Mouse (Mus musculus) forebrain, embryonic 15.5 days (tissue): ENCODE data around the gene Pnkp. TPM values are rescaled to one million over a fixed set of nuclear protein-coding genes. Genes with fewer than 3 reads are reported as not detected.

Source experiments
- ATAC-seq: fragments of 200-750 bp; cut with Nextera tagmentation; replicated peaks from 2 replicates; pipeline ENCODE4 v1.8.0; 2017; ENCODE audit warnings: mild to moderate bottlenecking, moderate TSS enrichment, moderate library complexity
- H3K27ac ChIP-seq: fragments of 300-500 bp; sonication (generic); replicated peaks from 2 replicates; pipeline ENCODE4 v1.5.1; 2015; ENCODE audit warnings: mild to moderate bottlenecking, inconsistent platforms
- H3K27me3 ChIP-seq: fragments of 300-500 bp; sonication (generic); 2 replicates; pipeline ENCODE4 v1.6.1; 2015; ENCODE audit warnings: inconsistent platforms
- H3K36me3 ChIP-seq: fragments of 300-500 bp; sonication (generic); 2 replicates; pipeline ENCODE4 v1.6.1; 2015; ENCODE audit warnings: mild to moderate bottlenecking, inconsistent platforms
- H3K4me1 ChIP-seq: fragments of 300-500 bp; sonication (generic); 2 replicates; pipeline ENCODE4 v1.6.1; 2015; ENCODE audit warnings: inconsistent platforms
- H3K4me2 ChIP-seq: fragments of 300-500 bp; sonication (generic); replicated peaks from 2 replicates; pipeline ENCODE4 v1.6.1; 2015; ENCODE audit warnings: mild to moderate bottlenecking, inconsistent platforms
- H3K4me3 ChIP-seq: fragments of 300-500 bp; sonication (generic); 2 replicates; pipeline ENCODE4 v1.5.1; 2015; ENCODE audit warnings: mild to moderate bottlenecking, inconsistent platforms
- H3K9ac ChIP-seq: fragments of 300-500 bp; sonication (generic); replicated peaks from 2 replicates; pipeline ENCODE4 v1.6.1; 2015; ENCODE audit warnings: mild to moderate bottlenecking, inconsistent platforms
- H3K9me3 ChIP-seq: fragments of 300-500 bp; sonication (generic); 2 replicates; pipeline ENCODE4 v1.6.1; 2016; ENCODE audit warnings: inconsistent platforms
- WGBS: fragments of 180-500 bp; shearing (Covaris S2); methylation state at CpG from one replicate; pipeline ENCODE4 v1.1.7; 2015; ENCODE audit warnings: mixed read lengths; 5-methylcytosine and 5-hydroxymethylcytosine counted together
- polyA plus RNA-seq: library from polyadenylated mRNA; unstranded; fragments of >200 nt; fragmentation: Nextera tagmentation; extraction: Ambion mirVana; gene quantifications from 2 replicates; pipeline ENCODE4 v1.2.1, GENCODE M21; 2015

Pnkp gene
- polyA plus RNA-seq, 1 experiment from 2014 or later, result 32.1 TPM

DNA sequence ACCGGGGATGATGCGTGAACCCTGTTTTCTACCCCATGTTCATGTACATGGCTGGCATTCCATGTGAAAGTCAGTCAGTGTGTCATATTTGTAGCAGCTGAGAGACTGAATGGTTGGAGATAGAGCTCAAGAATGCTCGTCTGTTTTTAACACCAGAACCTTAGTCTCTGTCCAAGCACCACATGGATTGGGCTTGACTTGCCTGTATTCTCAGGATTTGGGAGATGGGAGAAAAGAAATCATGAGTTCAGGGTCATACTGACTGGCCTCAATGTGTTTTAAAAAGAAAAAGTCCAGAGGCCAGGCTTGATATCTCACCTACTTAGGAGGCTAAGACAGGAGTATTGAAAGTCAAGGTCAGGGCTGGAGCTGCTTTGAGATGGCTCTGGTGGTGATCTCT lies 39.5 kb upstream of the Pnkp start:
- ATAC-seq, result no peak
- Histone ChIP-seq H3K27ac (0 out of 2 replicates have a peak overlapping the region, but pooled peaks have one; percentile 19), H3K4me3 (peak overlapping the region; percentile 99), H3K9me3 (no peaks in the 10 kb centered on the region), H3K36me3 (no peaks in the 10 kb centered on the region), H3K4me2 (peak overlapping the region; percentile 58), H3K4me1 (peaks cover 50% of the 10 kb centered on the region), H3K27me3 (no peaks in the 10 kb centered on the region), H3K9ac (peak overlapping the region; percentile 95)
- WGBS, result 21% methylated on average over 3 of the region's 3 CpGs

DNA sequence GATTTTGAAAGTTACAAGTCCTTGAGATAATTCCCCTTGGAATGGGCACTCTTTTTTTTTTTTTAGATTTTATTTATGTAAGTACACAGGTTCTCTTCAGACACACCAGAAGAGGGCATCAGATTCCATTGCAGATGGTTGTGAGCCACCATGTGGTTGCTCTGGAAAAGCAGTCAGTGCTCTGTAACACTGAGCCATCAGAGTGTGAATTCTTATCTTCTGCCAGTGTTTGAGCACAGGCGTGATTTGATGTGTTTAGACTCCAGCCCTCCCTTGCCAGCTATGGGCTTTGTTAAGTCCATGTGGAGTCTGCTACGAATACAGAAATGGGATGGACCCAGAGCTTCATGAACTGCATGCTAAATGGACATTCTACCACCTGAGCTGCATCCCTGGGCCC lies 38.8 kb upstream of the Pnkp start:
- Histone ChIP-seq H3K27ac (peak overlapping the region; percentile 27; the same call in 1 of the 2 replicates), H3K4me2 (peak overlapping the region; percentile 58), H3K9me3 (no peaks in the 10 kb centered on the region), H3K9ac (peak overlapping the region; percentile 95), H3K36me3 (no peaks in the 10 kb centered on the region), H3K4me3 (peak overlapping the region; percentile 99), H3K27me3 (no peaks in the 10 kb centered on the region), H3K4me1 (peaks cover 56% of the 10 kb centered on the region)
- 4% methylated on average over 2 of the region's 2 CpGs for WGBS
- no peak for ATAC-seq

DNA sequence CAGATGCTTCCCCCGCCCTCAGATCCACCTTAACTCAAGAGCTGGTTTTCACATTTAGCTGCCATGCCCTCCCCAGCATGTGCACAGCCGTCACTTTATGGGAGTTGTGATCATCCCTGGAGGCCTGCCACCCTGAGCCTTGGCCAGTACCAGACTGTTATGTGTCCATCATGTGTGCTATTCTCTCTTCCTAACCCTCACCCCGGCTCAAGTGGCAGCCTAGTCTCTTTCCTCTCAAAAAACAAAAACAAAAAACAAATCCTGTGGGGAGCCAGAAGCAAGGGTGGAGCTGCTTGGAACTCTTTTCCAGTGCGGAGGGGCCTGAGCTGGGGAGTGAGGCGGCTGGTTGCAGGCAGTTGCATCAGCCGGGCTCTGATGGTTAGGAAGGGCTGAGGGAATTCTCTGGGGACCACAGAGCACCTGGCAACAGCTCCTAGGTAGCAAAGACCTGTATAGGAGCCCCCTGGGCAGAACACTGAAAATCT lies 38.1 kb upstream of the Pnkp start:
- Histone ChIP-seq H3K27ac (peak overlapping the region; percentile 27; the same call in 1 of the 2 replicates), H3K9me3 (no peaks in the 10 kb centered on the region), H3K36me3 (no peaks in the 10 kb centered on the region), H3K27me3 (no peaks in the 10 kb centered on the region), H3K4me1 (peaks cover 63% of the 10 kb centered on the region), H3K4me3 (peak overlapping the region; percentile 99), H3K4me2 (peak overlapping the region; percentile 58), H3K9ac (peak overlapping the region; percentile 30)
- WGBS, result 23% methylated on average over 6 of the region's 6 CpGs
- no peak for ATAC-seq

- WGBS, result 85% methylated on average over 2 of the region's 2 CpGs
- peaks cover 66% of the 10 kb centered on the region for H3K4me1 ChIP-seq
Measured at GRCm38 (mm10) chr7:44819391-44819790, 37.5 kb upstream of the Pnkp start.

GRCm38 (mm10) chr7:44819863-44820262 lies 37.1 kb upstream of the Pnkp start:
- WGBS, result 65% methylated on average over 5 of the region's 5 CpGs
- Histone ChIP-seq H3K27ac (no peak overlapping the region), H3K9me3 (no peaks in the 10 kb centered on the region), H3K4me1 (peaks cover 67% of the 10 kb centered on the region), H3K9ac (0 out of 2 replicates have a peak overlapping the region, but pooled peaks have one; percentile 30), H3K4me2 (0 out of 2 replicates have a peak overlapping the region, but pooled peaks have one; percentile 58), H3K36me3 (no peaks in the 10 kb centered on the region), H3K27me3 (no peaks in the 10 kb centered on the region), H3K4me3 (no peak overlapping the region)
- no peak for ATAC-seq

More at GRCm38 (mm10) chr7:44819391-44819790, 37.5 kb upstream of the Pnkp start:
- H3K9ac ChIP-seq, result peak overlapping the region; percentile 30; the same call in 1 of the 2 replicates
- ATAC-seq, result no peak
- H3K4me2 ChIP-seq, result peak overlapping the region; percentile 58
- no peaks in the 10 kb centered on the region for H3K27me3 ChIP-seq
- no peak overlapping the region for H3K27ac ChIP-seq
- H3K9me3 ChIP-seq, result no peaks in the 10 kb centered on the region
- no peaks in the 10 kb centered on the region for H3K36me3 ChIP-seq
- H3K4me3 ChIP-seq, result peak overlapping the region; percentile 99; the same call in 1 of the 2 replicates

DNA sequence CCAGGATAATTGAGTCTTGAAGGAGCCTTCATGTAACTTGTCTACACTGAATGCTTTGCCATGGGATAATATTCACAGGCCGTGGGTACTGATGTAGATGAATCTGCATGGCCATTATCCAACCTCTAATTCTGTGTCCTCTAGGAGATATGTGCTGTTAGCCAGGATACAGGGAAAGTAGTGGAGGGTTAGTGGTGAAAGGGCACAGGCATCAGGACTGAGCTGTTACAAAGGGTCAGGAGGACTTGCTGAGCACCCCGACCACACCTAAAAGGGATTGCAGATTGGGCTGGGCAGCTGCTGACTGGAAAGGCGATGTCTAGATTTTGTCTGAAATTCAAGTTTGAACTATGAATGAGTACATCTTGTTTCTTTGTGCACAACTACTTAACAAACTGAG lies 36.4 kb upstream of the Pnkp start:
- WGBS, result 81% methylated on average over 3 of the region's 3 CpGs

GRCm38 (mm10) chr7:44821666-44822448 lies 35.1 kb upstream of the Pnkp start:
- ATAC-seq, result no peak
- Histone ChIP-seq H3K4me2 (no peak overlapping the region), H3K27me3 (no peaks in the 10 kb centered on the region), H3K9ac (no peak overlapping the region), H3K36me3 (no peaks in the 10 kb centered on the region), H3K9me3 (no peaks in the 10 kb centered on the region), H3K27ac (no peak overlapping the region), H3K4me1 (peaks cover 61% of the 10 kb centered on the region), H3K4me3 (no peak overlapping the region)
- 88% methylated on average over 7 of the region's 7 CpGs for WGBS

More for the DNA sequence above, 36.4 kb upstream of the Pnkp start:
- Histone ChIP-seq H3K27me3 (no peaks in the 10 kb centered on the region), H3K36me3 (no peaks in the 10 kb centered on the region), H3K4me3 (no peak overlapping the region), H3K9me3 (no peaks in the 10 kb centered on the region), H3K9ac (no peak overlapping the region), H3K4me1 (peaks cover 64% of the 10 kb centered on the region), H3K27ac (no peak overlapping the region), H3K4me2 (no peak overlapping the region)
- no peak for ATAC-seq

- ATAC-seq, result no peak
- WGBS, result 31% methylated on average over 7 of the region's 7 CpGs
- no peaks in the 10 kb centered on the region for H3K9me3 ChIP-seq
- H3K4me3 ChIP-seq, result no peak overlapping the region
- no peak overlapping the region for H3K4me2 ChIP-seq
- no peak overlapping the region for H3K9ac ChIP-seq
- peaks cover 45% of the 10 kb centered on the region for H3K4me1 ChIP-seq
- no peak overlapping the region for H3K27ac ChIP-seq
- no peaks in the 10 kb centered on the region for H3K27me3 ChIP-seq
- H3K36me3 ChIP-seq, result peaks cover 3% of the 10 kb centered on the region; the same call in 1 of the 2 replicates
Measured at GRCm38 (mm10) chr7:44823409-44823808, 33.5 kb upstream of the Pnkp start.

DNA sequence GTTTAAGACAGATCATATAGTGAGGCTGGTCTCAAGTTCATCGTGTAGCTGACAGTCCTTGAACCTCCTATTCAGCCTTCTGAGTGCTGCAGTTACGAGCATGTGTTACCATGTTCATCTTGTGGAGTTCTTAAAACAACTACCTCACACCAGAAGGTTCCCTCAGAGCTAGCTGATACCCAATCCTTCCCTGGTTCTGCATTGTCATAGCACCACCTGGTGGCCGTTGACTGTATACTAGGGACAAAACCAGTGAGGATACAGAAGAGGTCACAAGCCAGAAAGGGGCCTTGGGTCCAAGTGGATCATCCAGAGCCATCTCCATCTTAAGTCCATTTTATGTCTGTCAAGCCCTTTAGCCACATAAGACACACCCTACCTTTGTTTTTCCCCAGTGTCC lies 32.1 kb upstream of the Pnkp start:
- Histone ChIP-seq H3K9ac (no peak overlapping the region), H3K27ac (no peak overlapping the region), H3K4me2 (no peak overlapping the region), H3K36me3 (peaks cover 17% of the 10 kb centered on the region), H3K9me3 (no peaks in the 10 kb centered on the region), H3K4me1 (peaks cover 31% of the 10 kb centered on the region), H3K4me3 (no peak overlapping the region), H3K27me3 (no peaks in the 10 kb centered on the region)
- WGBS, result 29% methylated on average over 3 of the region's 3 CpGs
- peak; percentile 47 for ATAC-seq

DNA sequence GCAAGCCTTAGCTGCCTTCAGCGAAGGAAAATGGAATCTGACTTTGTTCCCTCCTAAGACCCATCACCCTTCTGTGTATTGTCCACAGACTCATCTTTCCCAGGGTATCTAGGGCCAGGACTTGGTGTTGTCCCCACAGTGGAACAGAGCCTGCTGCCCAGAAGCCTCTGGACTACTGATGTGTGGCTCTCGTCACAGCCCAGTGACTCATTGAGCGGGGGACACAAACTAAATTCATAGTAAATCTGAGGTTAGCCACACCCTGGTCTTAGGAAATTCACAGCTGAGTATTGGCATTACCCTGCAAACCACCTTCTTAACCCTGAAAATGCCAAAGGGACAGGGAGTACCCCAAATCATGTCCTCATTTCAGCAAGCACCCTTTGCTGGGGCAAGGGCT lies 30.2 kb upstream of the Pnkp start:
- Histone ChIP-seq H3K4me3 (no peak overlapping the region), H3K27me3 (no peaks in the 10 kb centered on the region), H3K9me3 (no peaks in the 10 kb centered on the region), H3K4me2 (no peak overlapping the region), H3K9ac (no peak overlapping the region), H3K4me1 (peaks cover 23% of the 10 kb centered on the region), H3K27ac (no peak overlapping the region), H3K36me3 (peaks cover 36% of the 10 kb centered on the region)
- no peak for ATAC-seq
- WGBS, result 84% methylated on average over 3 of the region's 3 CpGs

- Histone ChIP-seq H3K27ac (no peak overlapping the region), H3K27me3 (no peaks in the 10 kb centered on the region), H3K36me3 (peaks cover 41% of the 10 kb centered on the region), H3K9me3 (no peaks in the 10 kb centered on the region), H3K9ac (no peak overlapping the region), H3K4me1 (peaks cover 11% of the 10 kb centered on the region), H3K4me3 (no peak overlapping the region), H3K4me2 (no peak overlapping the region)
- no peak for ATAC-seq
- WGBS, result 94% methylated on average over 5 of the region's 5 CpGs
Measured at GRCm38 (mm10) chr7:44828706-44829105, 28.2 kb upstream of the Pnkp start.

GRCm38 (mm10) chr7:44832763-44833162 lies 24.2 kb upstream of the Pnkp start:
- ATAC-seq, result no peak

More at GRCm38 (mm10) chr7:44832763-44833162, 24.2 kb upstream of the Pnkp start:
- no peak overlapping the region for H3K9ac ChIP-seq
- H3K27ac ChIP-seq, result no peak overlapping the region
- 76% methylated on average over 4 of the region's 4 CpGs for WGBS
- H3K4me1 ChIP-seq, result no peaks in the 10 kb centered on the region
- no peak overlapping the region for H3K4me2 ChIP-seq
- no peaks in the 10 kb centered on the region for H3K9me3 ChIP-seq
- peaks cover 41% of the 10 kb centered on the region for H3K36me3 ChIP-seq
- H3K27me3 ChIP-seq, result no peaks in the 10 kb centered on the region
- H3K4me3 ChIP-seq, result no peak overlapping the region
